Mouse (Mus musculus) stomach, embryonic 14.5 days (tissue): Measurements from ENCODE around the gene Pcbp1. TPM values are rescaled to one million over a fixed set of nuclear protein-coding genes. Genes with fewer than 3 reads are reported as not detected.

Experiments used
- ATAC-seq: fragments of 200-750 bp; cut with Nextera tagmentation; 2 replicates; pipeline ENCODE4 v1.8.0; 2017; ENCODE audit warnings: low read depth, moderate TSS enrichment; ENCODE audit not compliant: insufficient number of reproducible peaks, insufficient read depth, low FRiP score
- H3K27ac ChIP-seq: fragments of 300-500 bp; sonication (generic); 2 replicates; pipeline ENCODE4 v1.5.1; 2014; ENCODE audit warnings: mild to moderate bottlenecking, low read length, moderate library complexity, mixed read lengths
- H3K27me3 ChIP-seq: fragments of 300-500 bp; sonication (generic); 2 replicates; pipeline ENCODE4 v1.6.1; 2014; ENCODE audit warnings: low read length, control low read depth, mixed read lengths; ENCODE audit not compliant: control insufficient read depth, insufficient read depth
- H3K36me3 ChIP-seq: fragments of 300-500 bp; sonication (generic); 2 replicates; pipeline ENCODE4 v1.6.1; 2014; ENCODE audit warnings: mild to moderate bottlenecking, control low read depth, low read length, moderate library complexity, mixed read lengths; ENCODE audit not compliant: control insufficient read depth, insufficient read depth
- H3K4me1 ChIP-seq: fragments of 300-500 bp; sonication (generic); 2 replicates; pipeline ENCODE4 v1.6.1; 2014; ENCODE audit warnings: low read length, control low read depth, mixed read lengths; ENCODE audit not compliant: control insufficient read depth, insufficient read depth
- H3K4me2 ChIP-seq: fragments of 300-500 bp; sonication (generic); replicated peaks from 2 replicates; pipeline ENCODE4 v1.6.1; 2014; ENCODE audit warnings: low read depth, low read length, control low read depth
- H3K4me3 ChIP-seq: fragments of 300-500 bp; sonication (generic); 2 replicates; pipeline ENCODE4 v1.5.1; 2014; ENCODE audit warnings: low read depth, low read length, control low read depth
- H3K9ac ChIP-seq: fragments of 300-500 bp; sonication (generic); replicated peaks from 2 replicates; pipeline ENCODE4 v1.6.1; 2014; ENCODE audit warnings: low read depth, mild to moderate bottlenecking, control low read depth, low read length, moderate library complexity, mixed read lengths
- H3K9me3 ChIP-seq: fragments of 300-500 bp; sonication (generic); 2 replicates; pipeline ENCODE4 v1.6.1; 2016; ENCODE audit warnings: low read depth, low read length, control low read depth; ENCODE audit not compliant: control insufficient read depth
- WGBS: fragments of 180-500 bp; shearing (Covaris S2); extraction: QIAGEN DNeasy Blood & Tissue Kit; methylation state at CpG from one replicate; pipeline ENCODE4 v1.1.7; 2014; 5-methylcytosine and 5-hydroxymethylcytosine counted together
- polyA plus RNA-seq: library from polyadenylated mRNA; unstranded; fragments of >200 nt; fragmentation: Nextera tagmentation; extraction: Ambion mirVana; gene quantifications from 2 replicates; pipeline ENCODE4 v1.2.1, GENCODE M21; 2014

Gene Pcbp1
- polyA plus RNA-seq, 1 experiment from 2014 or later: 230 TPM

GRCm38 (mm10) chr6:86550587-86550986 is 24.5 kb upstream of the Pcbp1 start:
- Histone ChIP-seq H3K36me3 (peaks cover 19% of the 10 kb centered on the region; the same call in 1 of the 2 replicates), H3K4me3 (no peak overlapping the region)
- ATAC-seq: no peak

GRCm38 (mm10) chr6:86547880-86548367 is 21.8 kb upstream of the Pcbp1 start:
- H3K9ac ChIP-seq: no peak overlapping the region
- peaks cover 28% of the 10 kb centered on the region for H3K36me3 ChIP-seq
- 0 out of 2 replicates have a peak, but pooled peaks have one; percentile 46 for ATAC-seq

More at GRCm38 (mm10) chr6:86550587-86550986, 24.5 kb upstream of the Pcbp1 start:
- no peaks in the 10 kb centered on the region for H3K27me3 ChIP-seq
- H3K9me3 ChIP-seq: no peaks in the 10 kb centered on the region
- no peaks in the 10 kb centered on the region for H3K4me1 ChIP-seq
- H3K9ac ChIP-seq: no peak overlapping the region
- no peak overlapping the region for H3K27ac ChIP-seq
- WGBS: 86% methylated on average over 1 of the region's 1 CpGs
- no peak overlapping the region for H3K4me2 ChIP-seq

DNA sequence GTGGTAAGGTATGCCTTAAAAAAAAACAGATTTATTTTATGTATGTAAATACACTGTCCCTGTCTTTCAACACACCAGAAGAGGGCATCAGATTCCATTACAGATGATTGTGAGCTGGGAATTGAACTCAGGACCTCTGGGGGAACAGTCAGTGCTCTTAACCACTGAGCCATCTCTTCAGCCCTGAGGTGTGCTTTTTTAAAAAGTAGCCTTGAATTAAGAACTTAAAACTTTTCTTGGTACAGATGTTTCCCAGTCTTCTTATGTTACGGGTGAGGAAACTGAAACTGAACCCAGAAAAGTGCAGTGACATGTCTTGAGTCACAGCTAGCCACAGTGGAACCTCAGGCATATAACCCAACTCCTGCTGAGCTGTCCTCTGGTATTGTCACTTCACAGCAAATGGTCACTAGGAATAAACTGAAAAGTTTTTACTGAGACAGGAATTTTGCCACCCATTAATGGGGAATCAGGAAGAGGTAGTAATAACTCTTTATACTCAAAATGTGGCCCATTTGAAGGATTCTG is 21.2 kb upstream of the Pcbp1 start:
- Histone ChIP-seq H3K9ac (no peak overlapping the region), H3K4me2 (no peak overlapping the region), H3K27me3 (no peaks in the 10 kb centered on the region), H3K9me3 (no peaks in the 10 kb centered on the region), H3K4me3 (no peak overlapping the region), H3K36me3 (peaks cover 28% of the 10 kb centered on the region), H3K27ac (no peak overlapping the region; the same call in 1 of the 2 replicates), H3K4me1 (no peaks in the 10 kb centered on the region)
- 72% methylated on average over 1 of the region's 1 CpGs for WGBS
- ATAC-seq: no peak

More at GRCm38 (mm10) chr6:86547880-86548367, 21.8 kb upstream of the Pcbp1 start:
- Histone ChIP-seq H3K4me1 (no peaks in the 10 kb centered on the region), H3K4me2 (no peak overlapping the region), H3K9me3 (no peaks in the 10 kb centered on the region), H3K27ac (no peak overlapping the region; the same call in 1 of the 2 replicates), H3K27me3 (no peaks in the 10 kb centered on the region), H3K4me3 (no peak overlapping the region)
- WGBS: 47% methylated on average over 8 of the region's 8 CpGs

DNA sequence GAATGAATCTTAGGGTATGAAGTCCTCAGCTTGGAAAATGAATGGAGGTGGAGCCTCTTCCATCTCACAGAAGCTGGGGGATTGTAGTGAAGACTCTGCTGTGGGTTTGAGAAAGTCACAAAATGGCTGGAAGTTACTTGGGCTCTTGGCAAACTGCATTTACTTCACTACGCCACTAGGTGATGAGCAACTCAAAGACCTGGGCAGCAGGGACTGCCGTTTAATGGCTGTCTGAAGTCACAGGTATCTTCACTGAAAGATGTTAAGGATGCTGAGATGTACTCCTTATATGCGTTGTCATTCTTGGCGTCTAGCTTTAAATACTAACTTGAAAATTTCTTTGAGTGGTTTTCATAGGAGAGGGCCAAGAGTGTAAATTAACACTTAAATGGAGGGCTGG is 19.1 kb upstream of the Pcbp1 start:
- peaks cover 32% of the 10 kb centered on the region for H3K36me3 ChIP-seq

DNA sequence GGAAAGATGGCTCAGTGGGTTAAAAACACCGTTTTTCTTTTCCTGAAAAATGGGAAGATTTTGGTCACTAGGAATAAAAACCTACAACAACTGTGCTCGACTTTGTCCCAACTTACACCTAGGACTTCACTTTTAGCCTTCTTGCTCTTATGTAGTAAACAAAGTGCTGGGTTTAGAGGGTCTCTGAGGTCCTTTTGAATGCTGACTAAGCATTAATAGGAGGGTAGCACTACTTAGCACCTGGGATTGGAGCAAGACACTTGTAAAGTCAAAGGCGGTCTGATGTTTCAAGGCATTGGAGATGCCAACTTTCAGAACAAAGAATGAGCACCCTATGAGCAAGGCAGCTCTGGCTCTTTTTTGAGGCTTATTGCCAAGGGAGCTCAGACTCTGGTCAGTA is 17.7 kb upstream of the Pcbp1 start:
- Histone ChIP-seq H3K4me1 (no peaks in the 10 kb centered on the region), H3K27me3 (no peaks in the 10 kb centered on the region), H3K9me3 (no peaks in the 10 kb centered on the region), H3K36me3 (peaks cover 29% of the 10 kb centered on the region), H3K9ac (no peak overlapping the region), H3K4me3 (no peak overlapping the region), H3K4me2 (no peak overlapping the region), H3K27ac (no peak overlapping the region)
- no peak for ATAC-seq
- 91% methylated on average over 3 of the region's 3 CpGs for WGBS

More for the DNA sequence above, 19.1 kb upstream of the Pcbp1 start:
- no peak overlapping the region for H3K9ac ChIP-seq
- no peak overlapping the region for H3K4me3 ChIP-seq
- H3K27ac ChIP-seq: no peak overlapping the region
- H3K9me3 ChIP-seq: no peaks in the 10 kb centered on the region
- no peak for ATAC-seq
- no peaks in the 10 kb centered on the region for H3K4me1 ChIP-seq
- no peak overlapping the region for H3K4me2 ChIP-seq
- no peaks in the 10 kb centered on the region for H3K27me3 ChIP-seq
- 51% methylated on average over 4 of the region's 4 CpGs for WGBS

DNA sequence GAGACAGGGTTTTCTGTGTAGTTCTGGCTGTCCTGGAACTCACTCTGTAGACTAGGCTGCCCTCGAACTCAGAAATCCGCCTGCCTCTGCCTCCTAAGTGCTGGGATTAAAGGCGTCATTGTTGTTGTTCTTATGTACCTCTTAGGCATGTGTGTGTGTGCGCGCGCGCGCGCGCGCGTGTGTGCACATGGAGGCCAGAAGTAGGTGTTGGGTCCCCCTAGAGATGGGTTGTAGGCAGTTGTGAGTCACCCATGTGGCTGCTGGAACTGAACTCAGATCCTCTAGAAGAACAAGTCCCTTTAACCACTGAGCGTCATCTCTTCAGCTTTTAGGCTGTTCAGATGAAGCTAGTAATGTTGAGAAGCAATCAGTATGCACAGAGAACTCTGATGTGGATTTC is 16.9 kb upstream of the Pcbp1 start:
- H3K4me2 ChIP-seq: no peak overlapping the region
- H3K9me3 ChIP-seq: no peaks in the 10 kb centered on the region
- 97% methylated on average over 13 of the region's 13 CpGs for whole genome bisulfite sequencing
- no peak overlapping the region for H3K9ac ChIP-seq
- peaks cover 30% of the 10 kb centered on the region for H3K36me3 ChIP-seq
- H3K4me1 ChIP-seq: no peaks in the 10 kb centered on the region
- no peak overlapping the region for H3K4me3 ChIP-seq
- ATAC-seq: no peak
- H3K27ac ChIP-seq: no peak overlapping the region
- no peaks in the 10 kb centered on the region for H3K27me3 ChIP-seq

- no peaks in the 10 kb centered on the region for H3K9me3 ChIP-seq
- 81% methylated on average over 2 of the region's 2 CpGs for WGBS
- H3K4me1 ChIP-seq: no peaks in the 10 kb centered on the region
- ATAC-seq: no peak
- H3K27ac ChIP-seq: no peak overlapping the region
- H3K36me3 ChIP-seq: peaks cover 35% of the 10 kb centered on the region
- H3K4me3 ChIP-seq: no peak overlapping the region
- H3K9ac ChIP-seq: no peak overlapping the region
- H3K27me3 ChIP-seq: no peaks in the 10 kb centered on the region
- H3K4me2 ChIP-seq: no peak overlapping the region
These were observed 15.5 kb upstream of the Pcbp1 start for GRCm38 (mm10) chr6:86541650-86542049.

GRCm38 (mm10) chr6:86528451-86528785 is 2.3 kb upstream of the Pcbp1 start:
- H3K9me3 ChIP-seq: no peaks in the 10 kb centered on the region
- no peak overlapping the region for H3K9ac ChIP-seq
- 74% methylated on average over 1 of the region's 1 CpGs for WGBS
- H3K4me3 ChIP-seq: no peak overlapping the region
- H3K4me1 ChIP-seq: 0 out of 2 replicates have a peak, but pooled peaks cover 3% of the 10 kb centered on the region
- ATAC-seq: no peak
- H3K4me2 ChIP-seq: no peak overlapping the region
- H3K27me3 ChIP-seq: no peaks in the 10 kb centered on the region
- H3K27ac ChIP-seq: no peak overlapping the region
- peaks cover 21% of the 10 kb centered on the region for H3K36me3 ChIP-seq
